Mouse (Mus musculus) midbrain, embryonic 11.5 days (tissue): Measurements from ENCODE around the gene Nipsnap3b. TPM values are rescaled to one million over a fixed set of nuclear protein-coding genes. Genes with fewer than 3 reads are reported as not detected.

ENCODE experiments used
- ATAC-seq: fragments of 200-750 bp; cut with Nextera tagmentation; 2 replicates; pipeline ENCODE4 v1.8.0; 2017; ENCODE audit warnings: moderate TSS enrichment, moderate library complexity; ENCODE audit not compliant: low FRiP score
- DNase-seq: peaks from one replicate; pipeline ENCODE4 v3.0.0; 2015; ENCODE audit warnings: low spot score; ENCODE audit errors: missing footprints
- H3K27ac ChIP-seq: fragments of 300-500 bp; sonication (generic); 2 replicates; pipeline ENCODE4 v1.5.1; 2014; ENCODE audit warnings: low read depth, low read length
- H3K27me3 ChIP-seq: fragments of 300-500 bp; sonication (generic); 2 replicates; pipeline ENCODE4 v1.6.1; 2014; ENCODE audit warnings: mild to moderate bottlenecking, low read length, moderate library complexity, mixed read lengths; ENCODE audit not compliant: control insufficient read depth, insufficient read depth
- H3K36me3 ChIP-seq: fragments of 300-500 bp; sonication (generic); 2 replicates; pipeline ENCODE4 v1.6.1; 2014; ENCODE audit warnings: mild to moderate bottlenecking, low read length, moderate library complexity, mixed read lengths; ENCODE audit not compliant: control insufficient read depth, insufficient read depth
- H3K4me1 ChIP-seq: fragments of 300-500 bp; sonication (generic); 2 replicates; pipeline ENCODE4 v1.6.1; 2014; ENCODE audit warnings: low read length; ENCODE audit not compliant: control insufficient read depth, insufficient read depth
- H3K4me2 ChIP-seq: fragments of 300-500 bp; sonication (generic); 2 replicates; pipeline ENCODE4 v1.6.1; 2014; ENCODE audit warnings: mild to moderate bottlenecking, moderate library complexity
- H3K4me3 ChIP-seq: fragments of 300-500 bp; sonication (generic); 2 replicates; pipeline ENCODE4 v1.5.1; 2014; ENCODE audit warnings: low read depth, low read length
- H3K9ac ChIP-seq: fragments of 300-500 bp; sonication (generic); 2 replicates; pipeline ENCODE4 v1.6.1; 2014; ENCODE audit warnings: low read length
- H3K9me3 ChIP-seq: fragments of 300-500 bp; sonication (generic); 2 replicates; pipeline ENCODE4 v1.6.1; 2016; ENCODE audit warnings: low read length; ENCODE audit not compliant: control insufficient read depth
- WGBS: fragments of 180-500 bp; shearing (Covaris S2); extraction: QIAGEN DNeasy Blood & Tissue Kit; methylation state at CpG from one replicate; pipeline ENCODE4 v1.1.7; 2014; 5-methylcytosine and 5-hydroxymethylcytosine counted together
- polyA plus RNA-seq: library from polyadenylated mRNA; unstranded; fragments of >200 nt; fragmentation: Nextera tagmentation; extraction: Ambion mirVana; gene quantifications from 2 replicates; pipeline ENCODE4 v1.2.1, GENCODE M21; 2014

Nipsnap3b gene
- polyA plus RNA-seq, 1 experiment from 2014 or later, result 111 TPM

DNA sequence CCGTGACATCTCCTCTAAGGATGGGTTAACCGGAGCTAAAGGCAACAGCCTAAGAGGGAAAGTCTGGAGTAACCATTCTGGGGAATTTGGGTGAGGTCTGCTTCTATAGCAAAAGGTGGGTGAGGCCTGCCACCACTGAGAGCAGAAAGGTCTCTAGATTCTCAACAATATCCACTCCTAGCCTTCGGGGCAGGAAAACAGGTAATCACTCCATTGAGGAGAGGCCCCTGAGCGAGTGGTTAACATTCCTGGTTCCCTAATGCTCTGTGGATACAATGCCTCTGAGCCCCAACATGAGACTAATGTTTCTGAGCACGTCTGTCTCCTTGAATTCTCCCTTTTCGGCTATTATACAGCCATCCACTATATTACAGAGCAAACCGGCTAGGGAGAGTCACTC lies 2.7 kb downstream of the Nipsnap3b start:
- DNase-seq, result no peak
- no peaks in the 10 kb centered on the region for H3K27me3 ChIP-seq
- H3K4me2 ChIP-seq, result no peak overlapping the region
- 92% methylated on average over 7 of the region's 7 CpGs for WGBS
- no peak overlapping the region for H3K9ac ChIP-seq
- peaks cover 3% of the 10 kb centered on the region; the same call in 1 of the 2 replicates for H3K4me1 ChIP-seq
- ATAC-seq, result no peak
- H3K36me3 ChIP-seq, result peaks cover 17% of the 10 kb centered on the region
- no peak overlapping the region for H3K4me3 ChIP-seq
- H3K9me3 ChIP-seq, result peaks cover 4% of the 10 kb centered on the region; the same call in 1 of the 2 replicates
- H3K27ac ChIP-seq, result no peak overlapping the region

DNA sequence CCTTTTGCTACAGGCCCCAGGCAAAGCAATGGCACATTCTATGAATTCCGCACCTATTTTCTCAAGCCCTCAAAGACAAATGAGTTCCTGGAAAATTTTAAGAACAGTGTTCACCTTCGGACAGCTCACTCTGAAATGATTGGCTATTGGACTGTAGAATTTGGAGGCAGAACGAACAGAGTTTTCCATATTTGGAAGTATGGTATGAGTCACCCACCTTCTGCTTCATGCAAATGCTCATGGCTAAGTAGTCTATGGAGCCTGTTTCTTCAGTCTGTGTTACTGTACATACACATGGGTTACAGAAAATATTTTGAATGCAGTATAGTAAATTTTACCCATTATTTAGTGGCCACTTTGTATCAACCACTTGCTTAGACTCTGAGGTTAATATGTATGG lies 3.3 kb downstream of the Nipsnap3b start:
- no peaks in the 10 kb centered on the region for H3K27me3 ChIP-seq
- DNase-seq (no peak), ATAC-seq (no peak)
- H3K4me3 ChIP-seq, result no peak overlapping the region
- H3K4me2 ChIP-seq, result no peak overlapping the region
- no peak overlapping the region for H3K27ac ChIP-seq
- H3K4me1 ChIP-seq, result peaks cover 3% of the 10 kb centered on the region; the same call in 1 of the 2 replicates
- H3K36me3 ChIP-seq, result peaks cover 19% of the 10 kb centered on the region
- H3K9me3 ChIP-seq, result peaks cover 4% of the 10 kb centered on the region; the same call in 1 of the 2 replicates
- WGBS, result 98% methylated on average over 3 of the region's 3 CpGs
- H3K9ac ChIP-seq, result no peak overlapping the region

DNA sequence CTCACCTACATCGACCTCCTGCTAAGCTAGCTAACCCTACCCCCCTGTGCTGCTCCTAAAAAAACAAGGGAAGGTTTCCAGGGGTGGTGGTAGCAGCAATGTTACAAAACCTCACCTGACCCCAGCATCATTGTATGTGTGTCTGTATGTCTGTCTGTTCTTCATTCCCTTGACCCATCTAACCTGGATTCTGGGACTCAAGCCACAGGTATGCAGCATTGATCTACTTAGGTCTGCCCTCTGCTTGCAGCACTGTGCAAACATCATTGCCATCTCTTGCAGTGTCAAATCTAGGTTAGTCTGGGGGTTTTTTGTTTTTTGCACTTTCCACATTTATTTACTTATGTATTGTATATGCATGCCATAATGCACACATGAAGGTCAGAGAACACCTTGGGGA lies 6.7 kb downstream of the Nipsnap3b start:
- ATAC-seq (no peak), DNase-seq (no peak)
- H3K9ac ChIP-seq, result no peak overlapping the region
- no peak overlapping the region for H3K4me2 ChIP-seq
- peaks cover 21% of the 10 kb centered on the region for H3K36me3 ChIP-seq
- H3K4me3 ChIP-seq, result no peak overlapping the region
- H3K27ac ChIP-seq, result no peak overlapping the region
- H3K27me3 ChIP-seq, result no peaks in the 10 kb centered on the region
- WGBS, result 90% methylated on average over 1 of the region's 1 CpGs
- peaks cover 4% of the 10 kb centered on the region; the same call in 1 of the 2 replicates for H3K9me3 ChIP-seq
- no peaks in the 10 kb centered on the region for H3K4me1 ChIP-seq

DNA sequence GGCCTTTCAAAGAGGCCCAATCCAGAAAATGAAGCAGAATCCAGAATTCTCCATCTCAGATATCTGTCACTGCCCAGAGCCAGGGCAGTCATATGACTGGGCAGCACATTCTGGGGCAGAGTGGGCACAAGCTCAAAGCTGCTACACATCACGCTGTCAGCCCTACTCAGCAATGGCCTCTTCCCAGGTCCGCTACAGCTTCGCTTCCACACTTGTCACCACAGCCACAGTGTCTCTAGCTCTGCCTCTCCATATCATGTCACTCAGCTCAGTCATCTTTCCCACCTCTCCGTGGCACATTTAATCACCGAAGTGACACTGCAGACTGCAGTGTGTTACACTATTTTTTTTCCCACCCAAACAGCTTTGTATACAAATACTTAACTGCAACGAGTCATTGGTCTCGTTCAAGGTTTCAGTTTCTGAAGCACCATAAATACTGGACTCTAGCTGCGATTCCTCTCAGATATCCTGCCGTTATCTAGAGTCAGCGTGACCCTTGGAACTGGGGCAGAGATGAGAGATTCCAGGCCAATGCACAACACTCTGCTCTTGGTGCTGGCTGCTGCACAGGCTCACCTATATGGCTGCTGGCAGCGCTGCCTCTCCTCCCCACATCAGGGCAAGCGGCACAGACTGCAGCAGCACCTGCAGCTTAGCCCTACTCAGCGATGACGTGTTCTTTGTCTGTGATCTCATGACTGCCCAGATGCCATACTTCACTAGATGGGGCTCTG lies 11.7 kb downstream of the Nipsnap3b start:
- no peak overlapping the region for H3K4me2 ChIP-seq
- H3K27ac ChIP-seq, result no peak overlapping the region
- 94% methylated on average over 14 of the region's 14 CpGs for WGBS
- H3K9me3 ChIP-seq, result no peaks in the 10 kb centered on the region
- no peak for ATAC-seq
- H3K27me3 ChIP-seq, result no peaks in the 10 kb centered on the region
- no peak overlapping the region for H3K4me3 ChIP-seq
- DNase-seq, result no peak
- no peaks in the 10 kb centered on the region for H3K4me1 ChIP-seq
- H3K36me3 ChIP-seq, result peaks cover 7% of the 10 kb centered on the region; the same call in 1 of the 2 replicates
- H3K9ac ChIP-seq, result no peak overlapping the region

DNA sequence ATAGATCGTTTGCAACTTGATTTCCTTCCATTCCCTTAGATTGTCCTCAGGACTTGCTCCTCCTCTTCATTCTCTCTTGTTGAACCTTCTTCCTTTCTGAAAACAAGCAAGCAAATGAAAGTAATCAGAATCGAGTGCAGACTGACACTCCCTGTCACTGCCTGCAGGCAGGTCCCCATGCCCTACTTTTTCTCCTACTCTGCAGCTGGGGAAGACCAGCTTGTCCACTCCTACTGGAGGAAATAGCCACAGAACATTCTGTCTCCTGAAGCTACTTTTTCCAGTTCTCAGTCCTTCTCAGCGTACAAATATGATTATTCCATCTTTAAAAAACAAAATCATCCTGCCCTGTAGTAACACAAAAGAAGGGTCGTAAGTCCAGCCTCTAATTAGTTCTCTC lies 12.7 kb downstream of the Nipsnap3b start:
- H3K27me3 ChIP-seq, result no peaks in the 10 kb centered on the region

DNA sequence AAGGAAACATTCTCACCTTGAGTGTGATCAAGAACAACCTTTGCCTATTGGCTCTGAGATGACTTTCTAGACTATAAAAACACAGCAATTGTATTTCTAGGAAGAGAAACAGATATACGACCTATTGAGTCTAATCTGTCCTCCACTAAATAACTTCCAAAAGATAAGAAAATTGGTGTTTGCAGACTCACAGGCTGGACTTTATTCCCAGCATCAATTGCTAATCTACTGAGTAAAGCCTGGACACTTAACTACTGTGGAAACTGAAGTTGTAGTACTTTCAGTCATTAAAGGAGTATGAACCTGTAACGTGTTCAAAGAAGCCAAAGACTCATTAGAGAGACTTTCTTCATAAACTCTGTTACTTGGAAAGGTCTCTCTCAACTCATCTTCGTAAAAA lies 16.1 kb downstream of the Nipsnap3b start:
- Histone ChIP-seq H3K4me3 (no peak overlapping the region), H3K36me3 (peaks cover 2% of the 10 kb centered on the region; the same call in 1 of the 2 replicates), H3K9ac (no peak overlapping the region), H3K4me2 (no peak overlapping the region), H3K9me3 (no peaks in the 10 kb centered on the region), H3K4me1 (no peaks in the 10 kb centered on the region), H3K27me3 (no peaks in the 10 kb centered on the region), H3K27ac (no peak overlapping the region)
- DNase-seq (no peak), ATAC-seq (no peak)
- 86% methylated on average over 3 of the region's 3 CpGs for WGBS

More for the DNA sequence above, 12.7 kb downstream of the Nipsnap3b start:
- no peak overlapping the region for H3K4me2 ChIP-seq
- ATAC-seq, result no peak
- no peaks in the 10 kb centered on the region for H3K4me1 ChIP-seq
- H3K27ac ChIP-seq, result no peak overlapping the region
- no peaks in the 10 kb centered on the region for H3K9me3 ChIP-seq
- H3K36me3 ChIP-seq, result peaks cover 4% of the 10 kb centered on the region; the same call in 1 of the 2 replicates
- DNase-seq, result no peak
- H3K4me3 ChIP-seq, result no peak overlapping the region
- H3K9ac ChIP-seq, result no peak overlapping the region
- 93% methylated on average over 4 of the region's 4 CpGs for WGBS

DNA sequence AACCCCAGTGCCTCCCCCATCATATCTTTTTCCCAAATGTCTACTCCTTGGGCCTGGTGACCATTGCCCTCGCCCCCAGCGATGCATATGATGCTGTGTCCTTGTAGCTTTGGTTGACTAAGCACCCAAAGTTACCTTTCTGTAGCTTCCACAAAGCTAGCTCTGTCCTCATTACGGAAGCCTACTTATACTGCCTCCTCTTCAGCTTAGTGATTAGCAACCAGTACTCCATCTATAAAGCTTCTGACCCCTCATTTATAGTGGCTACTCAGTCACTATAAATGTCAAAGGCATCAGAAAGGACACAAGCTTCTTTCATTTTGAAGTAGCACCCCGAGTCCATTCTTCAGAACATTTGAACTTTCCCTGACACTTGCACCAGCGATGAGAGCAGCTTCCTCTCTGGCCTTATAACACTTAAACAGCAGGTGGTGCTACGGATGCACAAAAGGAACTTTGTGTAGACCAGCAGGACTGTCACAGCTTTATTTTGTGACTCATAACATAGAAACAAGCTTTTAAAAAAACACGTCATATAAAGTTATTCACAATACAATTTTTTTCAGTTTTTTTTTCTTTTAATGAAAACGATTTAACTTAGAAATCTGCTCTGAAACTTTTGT lies 18.8 kb downstream of the Nipsnap3b start:
- H3K27me3 ChIP-seq, result no peaks in the 10 kb centered on the region
- no peaks in the 10 kb centered on the region for H3K36me3 ChIP-seq
- ATAC-seq (no peak), DNase-seq (no peak)
- H3K4me3 ChIP-seq, result no peak overlapping the region
- H3K4me1 ChIP-seq, result no peaks in the 10 kb centered on the region
- no peak overlapping the region for H3K9ac ChIP-seq
- no peaks in the 10 kb centered on the region for H3K9me3 ChIP-seq
- WGBS, result 50% methylated on average over 8 of the region's 8 CpGs
- H3K27ac ChIP-seq, result no peak overlapping the region
- H3K4me2 ChIP-seq, result no peak overlapping the region

DNA sequence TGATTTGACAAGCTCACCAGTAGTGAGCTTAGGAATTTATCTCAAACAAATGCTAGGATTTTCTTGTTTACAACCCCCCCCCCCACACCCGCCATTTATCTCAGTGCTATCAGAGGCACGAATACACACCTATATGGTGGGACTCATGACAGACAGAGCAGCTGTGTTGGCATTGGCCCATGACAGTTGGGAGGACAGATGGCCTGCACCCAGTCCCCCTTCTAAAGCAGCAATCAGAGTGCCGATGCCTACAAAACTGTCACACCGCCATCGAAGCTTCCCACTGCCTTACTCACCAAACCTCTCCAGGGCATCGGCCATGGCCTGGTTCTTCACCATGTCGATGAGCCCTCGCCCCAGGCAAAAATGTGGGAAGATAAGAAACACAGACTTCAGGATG lies 32.1 kb downstream of the Nipsnap3b start:
- H3K27ac ChIP-seq, result no peak overlapping the region
- no peaks in the 10 kb centered on the region for H3K27me3 ChIP-seq
- H3K9me3 ChIP-seq, result no peaks in the 10 kb centered on the region
- H3K36me3 ChIP-seq, result no peaks in the 10 kb centered on the region
- DNase-seq (no peak), ATAC-seq (no peak)
- no peak overlapping the region for H3K4me3 ChIP-seq
- 95% methylated on average over 8 of the region's 8 CpGs for WGBS
- H3K4me1 ChIP-seq, result no peaks in the 10 kb centered on the region
- H3K4me2 ChIP-seq, result no peak overlapping the region
- no peak overlapping the region for H3K9ac ChIP-seq

DNA sequence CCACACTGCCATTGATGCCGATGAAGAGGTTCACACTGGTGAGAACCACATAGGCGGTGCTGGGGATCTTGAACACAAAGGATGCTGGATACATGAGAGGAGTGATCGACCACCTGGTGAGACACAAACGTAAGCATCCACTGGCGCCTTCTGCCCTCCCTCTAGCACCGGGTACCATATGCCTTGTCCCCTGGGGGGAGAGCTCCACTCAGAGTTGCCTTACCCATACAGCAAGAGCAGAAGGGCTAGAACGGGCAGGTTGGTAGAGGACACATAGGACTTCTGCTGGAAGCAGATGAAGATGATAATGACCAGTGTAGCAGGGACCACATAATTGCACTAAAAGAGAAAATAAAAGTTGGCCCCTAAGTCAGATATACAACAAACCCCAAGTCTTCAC lies 34.1 kb downstream of the Nipsnap3b start:
- H3K4me1 ChIP-seq, result no peaks in the 10 kb centered on the region
- WGBS, result 88% methylated on average over 7 of the region's 7 CpGs
- no peaks in the 10 kb centered on the region for H3K27me3 ChIP-seq
- DNase-seq, result no peak
- H3K9me3 ChIP-seq, result no peaks in the 10 kb centered on the region
- H3K9ac ChIP-seq, result no peak overlapping the region
- no peak overlapping the region for H3K4me2 ChIP-seq
- no peak overlapping the region for H3K27ac ChIP-seq
- no peak overlapping the region for H3K4me3 ChIP-seq
- no peaks in the 10 kb centered on the region for H3K36me3 ChIP-seq
- ATAC-seq, result no peak
